Mouse (Mus musculus) CH12.LX (cell line): Measurements from ENCODE around the gene Cdc14b. TPM values are rescaled to one million over a fixed set of nuclear protein-coding genes. Genes with fewer than 3 reads are reported as not detected.

ENCODE experiments used
- DNase-seq: peaks from one replicate; pipeline ENCODE4 v3.0.0-alpha.2; 2013; ENCODE audit errors: extremely low read depth
- H3K27ac ChIP-seq: 2 replicates; pipeline ENCODE4 v1.5.1; 2012; ENCODE audit warnings: low read depth, mild to moderate bottlenecking, control low read depth, moderate library complexity; ENCODE audit not compliant: insufficient read depth
- H3K27me3 ChIP-seq: replicated peaks from 2 replicates; pipeline ENCODE3; 2012; ENCODE audit warnings: inconsistent platforms
- H3K36me3 ChIP-seq, 2 experiments: replicated peaks in 1 of 2; 2 replicates each; pipeline versions ENCODE3 to v1.6.1; 2012; ENCODE audit warnings: inconsistent platforms in 1 of 2, low read length in 1 of 2, mild to moderate bottlenecking in 1 of 2, mixed read lengths in 1 of 2, moderate library complexity in 1 of 2; ENCODE audit not compliant: control insufficient read depth in 1 of 2, insufficient read depth in 1 of 2
- H3K4me1 ChIP-seq, 2 experiments: 2 replicates each; pipeline ENCODE4 v1.6.1; 2012; ENCODE audit warnings: inconsistent platforms in 1 of 2, moderate library complexity in 1 of 2; ENCODE audit not compliant: insufficient read depth in 2 of 2, control insufficient read depth in 1 of 2
- H3K4me2 ChIP-seq: 2 replicates; pipeline ENCODE4 v1.6.1; 2012; ENCODE audit warnings: low read depth, mild to moderate bottlenecking, control low read depth; ENCODE audit not compliant: poor library complexity, insufficient read depth, severe bottlenecking
- H3K4me3 ChIP-seq, 3 experiments: fragments of 150-350 bp in 1 of 3; sonication (generic) in 1 of 3; replicated peaks in 1 of 3; 2 replicates each; pipeline versions ENCODE3 to v1.5.1; 2011 to 2012; ENCODE audit warnings: low read depth in 2 of 3, low read length in 2 of 3, mild to moderate bottlenecking in 2 of 3, moderate library complexity in 2 of 3, control low read depth in 1 of 3, improper control_type of control experiment in 1 of 3, inconsistent platforms in 1 of 3, mixed read lengths in 1 of 3; ENCODE audit not compliant: poor library complexity in 1 of 3
- H3K79me2 ChIP-seq: replicated peaks from 2 replicates; pipeline ENCODE4 v1.6.1; 2012; ENCODE audit warnings: mild to moderate bottlenecking, moderate library complexity; ENCODE audit not compliant: control insufficient read depth, poor library complexity, insufficient read depth, severe bottlenecking; ENCODE audit errors: extremely low read depth
- H3K9ac ChIP-seq: 2 replicates; pipeline ENCODE4 v1.6.1; 2012; ENCODE audit warnings: low read depth, mild to moderate bottlenecking, control low read depth, moderate library complexity; ENCODE audit not compliant: insufficient read depth
- H3K9me3 ChIP-seq: replicated peaks from 2 replicates; pipeline ENCODE3; 2012; ENCODE audit warnings: low read length, inconsistent platforms, mixed read lengths
- BHLHE40 ChIP-seq: IDR thresholded peaks from 2 replicates; pipeline ENCODE4 v1.6.1; 2011; ENCODE audit warnings: mild to moderate bottlenecking, low read depth, low read length, improper control_type of control experiment
- CHD1 ChIP-seq: IDR thresholded peaks from 2 replicates; pipeline ENCODE4 v1.6.1; 2012; ENCODE audit warnings: low read depth, low read length, improper control_type of control experiment, inconsistent platforms
- CHD2 ChIP-seq: IDR thresholded peaks from 2 replicates; pipeline ENCODE4 v1.6.1; 2011; ENCODE audit warnings: low read length, improper control_type of control experiment
- E2F4 ChIP-seq: IDR thresholded peaks from 2 replicates; pipeline ENCODE4 v1.6.1; 2011; ENCODE audit warnings: low read depth, low read length, improper control_type of control experiment; ENCODE audit not compliant: insufficient replicate concordance
- ETS1 ChIP-seq: conservative IDR thresholded peaks from 2 replicates; pipeline ENCODE4 v1.6.1; 2012; ENCODE audit warnings: low read depth, mild to moderate bottlenecking, inconsistent platforms, low read length, improper control_type of control experiment, moderate library complexity
- JUN ChIP-seq: IDR thresholded peaks from 2 replicates; pipeline ENCODE4 v1.6.1; 2011; ENCODE audit warnings: low read depth, mild to moderate bottlenecking, low read length, improper control_type of control experiment, moderate library complexity; ENCODE audit not compliant: insufficient read depth
- JUND ChIP-seq: conservative IDR thresholded peaks from 2 replicates; pipeline ENCODE4 v1.6.1; 2011; ENCODE audit warnings: low read depth, low read length, improper control_type of control experiment
- MAX ChIP-seq: IDR thresholded peaks from 2 replicates; pipeline ENCODE4 v1.6.1; 2011; ENCODE audit warnings: low read length, improper control_type of control experiment
- MAZ ChIP-seq: IDR thresholded peaks from 2 replicates; pipeline ENCODE4 v1.6.1; 2012; ENCODE audit warnings: low read depth, mild to moderate bottlenecking, inconsistent platforms, low read length, improper control_type of control experiment, moderate library complexity
- MEF2A ChIP-seq: IDR thresholded peaks from 2 replicates; pipeline ENCODE4 v1.6.1; 2014; ENCODE audit warnings: low read depth, mild to moderate bottlenecking, inconsistent platforms, low read length, improper control_type of control experiment, borderline replicate concordance
- MYC ChIP-seq: IDR thresholded peaks from 2 replicates; pipeline ENCODE4 v1.6.1; 2011; ENCODE audit warnings: low read depth, mild to moderate bottlenecking, improper control_type of control experiment, low read length
- POLR2A ChIP-seq: IDR thresholded peaks from 2 replicates; pipeline ENCODE4 v1.6.1; 2011; ENCODE audit warnings: low read depth, mild to moderate bottlenecking, improper control_type of control experiment, low read length
- POLR2AphosphoS2 ChIP-seq: IDR thresholded peaks from 2 replicates; pipeline ENCODE4 v1.6.1; 2011; ENCODE audit warnings: low read depth, low read length, improper control_type of control experiment
- TBP ChIP-seq: conservative IDR thresholded peaks from 2 replicates; pipeline ENCODE4 v1.6.1; 2011; ENCODE audit warnings: low read depth, low read length, improper control_type of control experiment
- USF1 ChIP-seq: IDR thresholded peaks from 2 replicates; pipeline ENCODE4 v1.6.1; 2014; ENCODE audit warnings: low read depth, mild to moderate bottlenecking, inconsistent platforms, low read length, improper control_type of control experiment
- ZKSCAN1 ChIP-seq: IDR thresholded peaks from 2 replicates; pipeline ENCODE4 v1.6.1; 2012; ENCODE audit warnings: low read depth, inconsistent platforms, low read length, improper control_type of control experiment, borderline replicate concordance
- ZMIZ1 ChIP-seq: IDR thresholded peaks from 2 replicates; pipeline ENCODE4 v1.6.1; 2012; ENCODE audit warnings: low read depth, mild to moderate bottlenecking, inconsistent platforms, low read length, improper control_type of control experiment
- dilution Hi-C: fragments of 300-500 bp; cut with MboI; formaldehyde crosslinking; loops from 2 replicates; pipeline ENCODE4 v1.14.3; 2020; ENCODE audit warnings: low sequenced_read_pairs; ENCODE audit not compliant: extremely low pct_unique_long_range_greater_than_20kb, extremely low pct_ligation_motif_present
- in situ Hi-C: fragments of 300-500 bp; cut with MboI; formaldehyde crosslinking; loops from 3 replicates; pipeline ENCODE4 v1.14.3; 2019; ENCODE audit warnings: low sequenced_read_pairs, low pct_ligation_motif_present, low pct_unique_long_range_greater_than_20kb, mixed read lengths
- polyA plus RNA-seq: library from polyadenylated mRNA; unstranded; fragments of >175 nt; gene quantifications from 2 replicates; pipeline ENCODE4 v1.2.1, GENCODE M21; 2012; ENCODE audit warnings: low read depth; ENCODE audit not compliant: insufficient read length
- total RNA-seq, 2 experiments: library from RNA; depleted of rRNA; stranded (reverse); fragments of 300-350 nt in 1 of 2; fragments of >200 nt in 1 of 2; gene quantifications; 2 replicates each; pipeline ENCODE4 v1.2.3; 2012 to 2014

Cdc14b gene
- total and polyA plus RNA-seq, 3 experiments = 2.7 to 5.5 (median 4.6) TPM

- in situ Hi-C loops (no loop called here), dilution Hi-C loops (no loop called here)
- no peak for DNase-seq
- Histone ChIP-seq H3K4me3 (no peak overlapping the region), H3K27me3 (no peaks in the 10 kb centered on the region), H3K36me3 (peaks cover 0 to 5% of the 10 kb centered on the region in 2 experiments), H3K9me3 (no peaks in the 10 kb centered on the region), H3K4me1 (peaks cover 5 to 15% of the 10 kb centered on the region in 2 experiments; a peak in 3 of 4 replicates), H3K9ac (no peak overlapping the region), H3K27ac (no peak overlapping the region), H3K4me2 (no peak overlapping the region), H3K79me2 (no peaks in the 10 kb centered on the region)
- TF ChIP-seq MEF2A = no peak
- no peak for TF ChIP-seq MAZ
- no peak for TF ChIP-seq ZMIZ1
- no peak for TF ChIP-seq CHD2
- no peak for TF ChIP-seq JUN
- TF ChIP-seq MYC = no peak
- no peak for TF ChIP-seq USF1
- no peak for TF ChIP-seq CHD1
These were observed 16.6 kb downstream of the Cdc14b start for GRCm38 (mm10) chr13:64258516-64258821.

GRCm38 (mm10) chr13:64257814-64258515 lies 17.1 kb downstream of the Cdc14b start:
- no peaks in the 10 kb centered on the region for H3K27me3 ChIP-seq
- H3K9me3 ChIP-seq = no peaks in the 10 kb centered on the region
- no peak for DNase-seq
- H3K4me3 ChIP-seq = no peak overlapping the region
- H3K4me1 ChIP-seq = peaks cover 5 to 20% of the 10 kb centered on the region in 2 experiments; a peak in 3 of 4 replicates
- H3K27ac ChIP-seq = no peak overlapping the region
- TF ChIP-seq BHLHE40 (no peak), POLR2A (no peak), JUND (no peak), ZMIZ1 (no peak), ZKSCAN1 (no peak), CHD2 (no peak), TBP (no peak), E2F4 (no peak), MAZ (no peak), ETS1 (no peak), POLR2AphosphoS2 (no peak), MAX (no peak)
- H3K9ac ChIP-seq = no peak overlapping the region
- no peak overlapping the region for H3K4me2 ChIP-seq
- in situ Hi-C loops (no loop called here), dilution Hi-C loops (no loop called here)
- no peaks in the 10 kb centered on the region for H3K79me2 ChIP-seq
- H3K36me3 ChIP-seq = peaks cover 0 to 5% of the 10 kb centered on the region in 2 experiments
